Mouse (Mus musculus): ENCODE measurements around the gene Fam222a.

The Fam222a gene

GRCm38 (mm10) chr5:114607651-114608050 is 39.8 kb downstream of the Fam222a start:
- no peak for DNase-seq (ENCODE audit: low spot score in 2 of 2)

DNA sequence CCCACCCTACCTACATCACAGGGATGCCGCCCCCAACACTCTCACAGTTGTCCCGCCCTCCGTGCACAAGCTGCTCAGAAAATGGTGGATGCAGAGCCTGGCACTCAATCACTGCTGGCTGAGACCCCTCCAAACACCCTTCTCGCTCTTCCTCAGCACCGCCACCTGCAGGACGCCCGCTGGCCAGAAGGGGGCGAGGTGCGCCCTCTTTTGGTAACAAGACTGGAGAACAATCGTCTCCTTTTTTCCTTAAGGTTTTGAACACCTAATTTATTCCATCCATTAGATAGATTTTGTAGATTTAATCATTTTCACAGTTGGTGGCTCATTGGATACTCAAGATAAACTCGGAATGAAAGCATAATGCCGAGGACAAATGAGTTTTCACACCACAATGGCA is 40.7 kb downstream of the Fam222a start:
- DNase-seq (ENCODE audit: low spot score in 2 of 2), result peak; percentile 33 to 72

DNA sequence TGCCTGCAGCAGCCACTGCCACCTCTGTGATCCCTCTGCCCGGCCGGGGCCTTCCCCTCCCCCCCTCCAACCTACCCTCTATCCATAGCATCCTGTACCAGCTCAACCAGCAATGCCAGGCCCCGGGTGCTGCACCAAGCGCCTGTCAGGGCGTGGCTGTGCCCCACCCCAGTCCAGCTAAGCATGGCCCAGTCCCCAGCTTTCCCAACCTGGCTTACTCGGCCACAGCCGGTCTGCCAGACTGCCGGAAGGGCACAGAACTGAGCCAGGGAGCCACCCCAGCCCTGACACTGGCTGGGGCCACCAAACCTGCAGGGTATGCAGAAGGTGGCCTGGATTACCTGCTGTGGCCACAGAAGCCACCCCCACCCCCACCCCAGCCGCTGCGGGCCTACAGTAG is 43.4 kb downstream of the Fam222a start:
- DNase-seq (ENCODE audit: low spot score in 2 of 2), result no peak

- no peak for DNase-seq (ENCODE audit: low spot score in 2 of 2)
Observed at GRCm38 (mm10) chr5:114611968-114612608, 44.3 kb downstream of the Fam222a start.

- DNase-seq (ENCODE audit: low spot score in 2 of 2), result no peak
Observed at GRCm38 (mm10) chr5:114614863-114615262, 47.0 kb downstream of the Fam222a start.

DNA sequence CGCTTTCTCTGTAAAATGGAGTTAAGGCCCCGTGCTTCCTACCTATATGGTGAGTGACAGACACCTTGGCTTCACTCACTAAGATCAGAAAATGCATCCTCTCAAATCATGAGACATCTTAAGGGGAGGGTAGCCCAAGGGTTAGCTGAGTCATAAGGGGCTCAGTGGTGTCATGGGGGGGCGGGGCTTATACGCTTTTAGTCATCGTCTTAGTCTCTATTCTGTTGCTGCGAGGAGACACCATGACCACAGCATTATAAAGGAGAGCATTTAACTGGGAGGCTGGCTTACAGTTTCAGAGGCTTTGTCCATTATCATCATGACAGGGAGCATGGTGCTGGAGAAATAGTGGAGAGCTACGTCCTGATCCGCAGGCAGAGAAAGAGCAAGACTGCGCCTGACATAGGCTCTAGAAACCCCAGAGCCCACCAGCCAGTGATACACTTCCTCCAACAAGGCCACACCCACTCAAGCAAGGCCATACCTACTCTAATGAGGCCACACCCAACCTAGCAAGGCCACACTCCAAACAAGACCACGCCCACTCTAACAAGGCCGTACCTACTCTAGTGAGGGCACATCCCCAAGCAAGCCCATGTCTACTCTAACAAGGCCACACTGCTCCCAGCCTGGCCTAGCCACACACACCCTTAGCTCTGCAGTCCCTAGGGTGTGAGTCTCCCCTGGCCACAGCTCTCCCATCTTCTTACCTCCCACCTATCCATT is 48.7 kb downstream of the Fam222a start:
- DNase-seq (ENCODE audit: low spot score in 2 of 2), result no peak

GRCm38 (mm10) chr5:114617809-114618208 is 50.0 kb downstream of the Fam222a start:
- DNase-seq (ENCODE audit: low spot score in 2 of 2), result no peak

- DNase-seq (ENCODE audit: low spot score in 2 of 2), result peak; percentile 30 to 50
Observed at GRCm38 (mm10) chr5:114618851-114619250, 51.0 kb downstream of the Fam222a start.

DNA sequence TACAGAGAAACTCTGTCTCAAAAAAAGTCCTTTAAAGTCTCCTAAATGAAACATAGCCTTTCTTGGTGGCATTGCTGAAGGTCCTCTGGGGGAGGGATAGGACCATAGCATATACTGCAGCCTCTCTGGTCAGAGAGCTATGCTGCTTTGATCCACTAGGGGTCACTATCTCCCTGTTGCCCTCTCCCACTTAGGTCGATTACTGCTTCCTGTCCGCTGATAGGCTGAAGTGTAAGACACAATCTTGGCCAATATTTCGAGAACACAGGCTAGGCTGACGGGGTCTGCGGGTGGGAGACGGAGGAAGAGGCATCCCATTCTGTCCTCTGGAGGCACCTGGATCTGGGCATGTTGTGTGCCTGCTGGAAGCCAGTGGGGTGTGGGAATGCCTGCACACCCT is 52.5 kb downstream of the Fam222a start:
- no peak for DNase-seq (ENCODE audit: low spot score in 2 of 2)

DNA sequence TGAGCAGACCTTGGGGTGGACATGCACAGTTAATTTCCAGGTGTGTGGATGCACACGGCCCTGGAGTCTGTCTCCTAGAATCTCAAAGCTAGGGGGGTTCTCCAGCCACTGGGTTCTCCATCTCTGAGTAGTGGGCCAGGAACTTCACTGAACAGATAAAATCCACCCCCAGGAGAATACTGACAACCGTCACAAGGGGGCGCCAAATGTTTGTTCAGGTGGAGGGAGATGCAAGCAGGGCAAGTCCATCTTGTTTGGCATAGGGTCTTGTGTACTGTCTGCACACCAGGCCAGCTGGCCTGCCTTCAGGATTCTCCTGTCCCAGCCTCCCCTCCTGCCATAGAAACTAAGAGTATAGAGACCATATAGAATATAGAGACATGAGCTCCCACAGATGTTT is 57.8 kb downstream of the Fam222a start:
- DNase-seq (ENCODE audit: low spot score in 2 of 2), result no peak

- no peak for DNase-seq (ENCODE audit: low spot score in 2 of 2)
Observed at GRCm38 (mm10) chr5:114631336-114631735, 63.5 kb downstream of the Fam222a start.

GRCm38 (mm10) chr5:114636091-114636490 is 68.3 kb downstream of the Fam222a start:
- no peak for DNase-seq (ENCODE audit: low spot score in 2 of 2)

DNA sequence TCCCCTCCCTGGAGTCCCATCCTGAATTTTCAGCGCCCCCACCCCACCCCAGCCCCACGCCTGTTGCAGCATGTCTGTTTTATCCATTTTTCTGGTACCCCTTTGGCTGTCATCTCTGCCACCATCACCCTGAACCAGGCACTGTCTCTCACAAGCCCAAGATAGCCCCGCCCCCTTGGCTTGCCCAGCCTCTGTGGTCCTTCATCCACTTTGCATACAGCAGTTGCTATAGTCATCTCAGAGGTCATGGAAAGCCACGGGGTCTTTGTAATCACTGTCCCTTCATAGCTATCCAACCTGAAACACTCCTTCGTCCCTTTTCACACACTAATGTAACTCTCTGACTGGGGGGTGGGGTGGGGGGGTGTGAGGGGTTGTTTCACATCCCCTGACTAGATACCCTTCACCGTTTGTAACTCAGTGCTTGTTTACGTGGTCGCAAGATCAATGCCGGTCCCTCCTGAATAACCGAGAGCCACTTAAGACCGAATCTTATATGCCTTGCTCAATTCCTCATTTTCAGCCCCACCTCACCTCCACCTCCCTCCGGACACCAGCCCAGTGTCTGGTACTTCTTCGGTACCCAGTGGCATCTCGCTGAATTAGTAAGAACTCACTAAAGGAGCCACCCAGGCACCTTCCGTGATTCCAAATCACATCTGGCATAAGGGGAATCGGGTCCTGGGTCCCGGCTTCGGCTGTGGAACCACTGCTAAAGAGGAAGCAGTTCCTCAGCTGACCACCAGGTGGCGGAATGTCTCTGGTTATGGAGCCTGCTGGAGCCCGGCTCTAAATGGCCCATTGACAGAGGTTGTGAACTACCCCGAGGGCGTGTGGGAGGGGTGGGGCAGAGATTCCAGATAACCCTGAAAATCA is 71.2 kb downstream of the Fam222a start:
- peak; percentile 84 to 85 for DNase-seq (ENCODE audit: low spot score in 2 of 2)

- no peak for DNase-seq (ENCODE audit: low spot score in 2 of 2)
Observed at GRCm38 (mm10) chr5:114639645-114639957, 71.8 kb downstream of the Fam222a start.

DNA sequence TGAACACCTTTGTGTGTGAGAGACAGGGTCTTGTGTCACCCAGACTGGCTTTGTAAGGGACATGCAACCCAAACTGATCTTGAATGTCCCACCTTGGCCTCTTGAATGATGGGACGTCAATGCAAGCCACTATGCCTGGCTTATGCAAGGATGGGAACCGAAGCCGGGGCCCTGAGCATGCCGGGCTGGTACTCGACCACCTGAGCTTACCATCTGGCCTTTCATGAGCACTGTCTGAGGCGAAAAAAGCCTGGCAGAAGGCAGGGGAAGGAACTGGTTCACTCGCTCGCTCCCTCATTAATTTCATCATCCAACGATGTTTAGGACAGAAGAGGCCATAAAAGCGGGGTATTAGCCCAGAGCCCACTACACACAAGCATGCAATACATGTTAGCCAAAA is 73.0 kb downstream of the Fam222a start:
- no peak for DNase-seq (ENCODE audit: low spot score in 2 of 2)

GRCm38 (mm10) chr5:114644918-114645317 is 77.1 kb downstream of the Fam222a start:
- DNase-seq (ENCODE audit: low spot score in 2 of 2), result no peak

- DNase-seq (ENCODE audit: low spot score in 2 of 2), result no peak
Observed at GRCm38 (mm10) chr5:114645916-114646315, 78.1 kb downstream of the Fam222a start.

- DNase-seq (ENCODE audit: low spot score in 2 of 2), result peak in 1 of 2 experiments; percentile 64
Observed at GRCm38 (mm10) chr5:114647211-114647974, 79.6 kb downstream of the Fam222a start.

GRCm38 (mm10) chr5:114648728-114649311 is 81.0 kb downstream of the Fam222a start:
- peak in 1 of 2 experiments; percentile 48 for DNase-seq (ENCODE audit: low spot score in 2 of 2)

DNA sequence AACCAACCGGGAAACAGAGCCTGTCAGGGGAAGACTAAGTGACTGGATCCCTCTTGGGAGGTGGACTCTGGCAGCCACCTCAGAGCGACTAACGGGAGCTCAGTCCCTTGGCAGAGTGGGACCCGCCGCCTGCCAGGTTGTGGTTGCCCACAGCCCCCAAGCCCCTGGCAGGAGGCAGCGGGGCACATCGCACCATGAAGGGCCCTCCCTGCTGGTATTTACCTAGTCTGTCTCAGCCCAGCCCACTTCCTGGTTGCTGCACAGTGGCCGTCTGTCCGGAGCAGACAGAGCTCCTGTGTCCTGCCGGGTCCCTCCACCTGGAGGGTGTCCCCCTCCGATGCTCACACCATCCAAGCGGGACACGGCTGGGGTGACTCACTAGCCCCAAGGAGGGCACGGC is 83.2 kb downstream of the Fam222a start:
- DNase-seq (ENCODE audit: low spot score in 2 of 2), result no peak

DNA sequence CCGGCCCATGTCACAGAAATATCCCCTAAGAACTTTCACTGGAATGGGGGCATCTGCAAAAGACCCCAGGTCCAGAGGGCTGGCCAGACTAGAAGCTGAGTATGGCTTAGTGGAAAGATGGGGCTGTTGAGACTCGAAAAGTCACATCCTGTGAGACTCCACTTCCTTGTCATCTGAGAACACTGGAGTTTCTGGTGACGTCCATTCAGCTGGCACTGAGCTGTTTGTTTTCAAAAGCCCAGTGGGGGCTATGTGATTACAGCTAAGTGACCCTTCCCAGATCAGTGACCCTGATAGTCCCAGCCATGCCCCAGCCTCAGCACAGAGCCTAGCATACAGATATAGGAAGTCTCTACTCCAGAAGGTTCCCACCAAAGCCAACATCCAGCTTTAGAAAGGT is 83.6 kb downstream of the Fam222a start:
- DNase-seq (ENCODE audit: low spot score in 2 of 2), result no peak
